Mouse (Mus musculus) liver, embryonic 15.5 days (tissue): ENCODE results near the gene Nr3c2. TPM values are rescaled to one million over a fixed set of nuclear protein-coding genes. Genes with fewer than 3 reads are reported as not detected.

Experiments used
- ATAC-seq: fragments of 200-750 bp; cut with Nextera tagmentation; 2 replicates; pipeline ENCODE4 v1.8.0; 2017; ENCODE audit warnings: moderate number of reproducible peaks, mild to moderate bottlenecking, moderate library complexity; ENCODE audit not compliant: insufficient read depth
- H3K27ac ChIP-seq: fragments of 300-500 bp; sonication (generic); replicated peaks from 2 replicates; pipeline ENCODE4 v1.5.1; 2015; ENCODE audit warnings: mild to moderate bottlenecking, inconsistent platforms
- H3K27me3 ChIP-seq: fragments of 300-500 bp; sonication (generic); 2 replicates; pipeline ENCODE4 v1.6.1; 2015; ENCODE audit warnings: mild to moderate bottlenecking, inconsistent platforms
- H3K36me3 ChIP-seq: fragments of 300-500 bp; sonication (generic); replicated peaks from 2 replicates; pipeline ENCODE4 v1.6.1; 2015; ENCODE audit warnings: moderate library complexity, mild to moderate bottlenecking, inconsistent platforms
- H3K4me1 ChIP-seq: fragments of 300-500 bp; sonication (generic); replicated peaks from 2 replicates; pipeline ENCODE4 v1.6.1; 2015; ENCODE audit warnings: inconsistent platforms
- H3K4me2 ChIP-seq: fragments of 300-500 bp; sonication (generic); 2 replicates; pipeline ENCODE4 v1.6.1; 2015; ENCODE audit warnings: moderate library complexity, mild to moderate bottlenecking, inconsistent platforms
- H3K4me3 ChIP-seq: fragments of 300-500 bp; sonication (generic); replicated peaks from 2 replicates; pipeline ENCODE4 v1.5.1; 2015; ENCODE audit warnings: mild to moderate bottlenecking, inconsistent platforms
- H3K9ac ChIP-seq: fragments of 300-500 bp; sonication (generic); 2 replicates; pipeline ENCODE4 v1.6.1; 2015; ENCODE audit warnings: moderate library complexity, mild to moderate bottlenecking, inconsistent platforms
- H3K9me3 ChIP-seq: fragments of 300-500 bp; sonication (generic); replicated peaks from 2 replicates; pipeline ENCODE4 v1.6.1; 2016; ENCODE audit warnings: inconsistent platforms
- WGBS: fragments of 180-500 bp; shearing (Covaris S2); methylation state at CpG from one replicate; pipeline ENCODE4 v1.1.7; 2015; ENCODE audit warnings: mixed read lengths; ENCODE audit not compliant: insufficient replicate concordance; 5-methylcytosine and 5-hydroxymethylcytosine counted together
- polyA plus RNA-seq: library from polyadenylated mRNA; unstranded; fragments of >200 nt; fragmentation: Nextera tagmentation; extraction: Ambion mirVana; gene quantifications from 2 replicates; pipeline ENCODE4 v1.2.1, GENCODE M21; 2015

Gene Nr3c2
- polyA plus RNA-seq, 1 experiment from 2014 or later = 1.9 TPM

- H3K4me1 ChIP-seq = no peaks in the 10 kb centered on the region
- no peak overlapping the region for H3K9ac ChIP-seq
- H3K4me3 ChIP-seq = no peak overlapping the region
- H3K27ac ChIP-seq = no peak overlapping the region
- no peaks in the 10 kb centered on the region for H3K36me3 ChIP-seq
- H3K4me2 ChIP-seq = no peak overlapping the region
- WGBS = 79% methylated on average over 4 of the region's 4 CpGs
- ATAC-seq = no peak
- no peaks in the 10 kb centered on the region for H3K27me3 ChIP-seq
- H3K9me3 ChIP-seq = no peaks in the 10 kb centered on the region
Observed at GRCm38 (mm10) chr8:77278246-77278645, 379.0 kb downstream of the Nr3c2 start.

DNA sequence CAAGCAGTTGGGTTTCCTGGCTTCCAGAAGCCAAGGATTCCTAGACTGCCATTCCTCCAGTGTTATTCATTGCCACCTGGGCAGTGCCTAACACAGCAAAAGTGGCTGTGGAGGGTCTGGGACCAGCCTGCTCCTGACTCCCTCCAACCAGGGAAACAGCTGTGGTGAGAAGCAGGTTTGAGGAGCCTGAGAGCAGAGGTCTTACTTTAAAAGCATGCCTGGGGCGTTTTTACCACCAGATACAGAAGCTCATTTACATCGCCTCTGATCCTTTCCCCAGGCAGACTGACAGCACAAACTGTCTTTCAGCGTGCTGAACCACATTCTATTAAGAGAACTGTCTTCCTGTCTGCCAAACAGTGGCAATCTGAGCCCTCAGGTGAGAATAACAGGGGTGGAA lies 380.7 kb downstream of the Nr3c2 start:
- H3K4me1 ChIP-seq = no peaks in the 10 kb centered on the region
- no peaks in the 10 kb centered on the region for H3K27me3 ChIP-seq
- H3K36me3 ChIP-seq = no peaks in the 10 kb centered on the region
- no peak overlapping the region for H3K4me2 ChIP-seq
- 60% methylated on average over 3 of the region's 3 CpGs for WGBS
- H3K9me3 ChIP-seq = no peaks in the 10 kb centered on the region
- H3K27ac ChIP-seq = no peak overlapping the region
- ATAC-seq = no peak
- H3K9ac ChIP-seq = no peak overlapping the region
- no peak overlapping the region for H3K4me3 ChIP-seq

- H3K4me1 ChIP-seq = no peaks in the 10 kb centered on the region
Observed at GRCm38 (mm10) chr8:77282605-77283236, 383.5 kb downstream of the Nr3c2 start.

DNA sequence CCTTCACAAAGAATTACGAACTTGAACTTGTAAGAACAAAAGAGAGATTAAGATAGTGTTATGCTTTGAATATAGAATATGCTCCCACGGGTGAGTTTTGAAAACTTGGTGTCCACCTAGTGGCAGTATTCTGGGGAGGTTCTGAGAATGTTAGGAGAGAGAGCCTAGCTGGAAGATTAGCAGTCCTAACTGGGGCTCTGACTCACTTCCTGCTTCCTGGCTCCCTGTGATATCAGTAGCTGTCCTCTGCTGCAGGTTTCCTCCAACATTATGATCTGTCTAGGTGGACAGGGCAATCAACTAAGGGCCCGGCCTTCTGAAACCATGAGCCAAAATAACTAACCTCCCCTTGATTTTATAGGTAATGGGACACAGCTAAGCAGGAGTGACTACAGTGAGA lies 385.2 kb downstream of the Nr3c2 start:
- Histone ChIP-seq H3K4me2 (no peak overlapping the region), H3K36me3 (no peaks in the 10 kb centered on the region), H3K9ac (no peak overlapping the region), H3K9me3 (no peaks in the 10 kb centered on the region), H3K27me3 (no peaks in the 10 kb centered on the region), H3K27ac (no peak overlapping the region), H3K4me3 (no peak overlapping the region), H3K4me1 (no peaks in the 10 kb centered on the region)
- no peak for ATAC-seq
- WGBS = 54% methylated on average over 3 of the region's 3 CpGs

More at GRCm38 (mm10) chr8:77282605-77283236, 383.5 kb downstream of the Nr3c2 start:
- no peaks in the 10 kb centered on the region for H3K27me3 ChIP-seq
- H3K9me3 ChIP-seq = no peaks in the 10 kb centered on the region
- H3K27ac ChIP-seq = no peak overlapping the region
- no peaks in the 10 kb centered on the region for H3K36me3 ChIP-seq
- 42% methylated on average over 7 of the region's 7 CpGs for WGBS
- no peak overlapping the region for H3K4me2 ChIP-seq
- no peak overlapping the region for H3K4me3 ChIP-seq
- no peak for ATAC-seq
- H3K9ac ChIP-seq = no peak overlapping the region

- 63% methylated on average over 3 of the region's 3 CpGs for WGBS
- no peak overlapping the region for H3K27ac ChIP-seq
- H3K4me1 ChIP-seq = no peaks in the 10 kb centered on the region
- no peaks in the 10 kb centered on the region for H3K27me3 ChIP-seq
- H3K4me3 ChIP-seq = no peak overlapping the region
- H3K4me2 ChIP-seq = no peak overlapping the region
- H3K36me3 ChIP-seq = no peaks in the 10 kb centered on the region
- no peak for ATAC-seq
- H3K9me3 ChIP-seq = no peaks in the 10 kb centered on the region
- no peak overlapping the region for H3K9ac ChIP-seq
Observed at GRCm38 (mm10) chr8:77288065-77288464, 388.8 kb downstream of the Nr3c2 start.

DNA sequence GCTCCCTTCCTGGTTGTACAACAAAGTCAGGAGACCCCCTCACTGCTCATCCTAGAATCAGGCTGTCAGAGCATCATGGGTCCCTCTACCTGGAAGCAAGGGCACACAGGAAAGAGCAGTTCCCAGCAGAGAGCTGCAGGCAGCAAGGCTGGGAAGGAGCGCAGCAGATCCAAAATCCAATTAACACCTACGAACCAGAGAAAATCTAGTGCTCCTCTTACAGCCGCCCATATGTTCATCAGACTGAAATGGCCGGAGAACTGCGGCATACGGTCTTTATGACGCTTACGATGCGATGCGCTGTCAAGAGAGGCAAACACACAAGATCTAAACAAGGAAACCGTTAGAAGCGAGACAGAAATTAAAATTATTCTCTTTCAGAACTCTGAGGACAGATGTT lies 389.2 kb downstream of the Nr3c2 start:
- no peaks in the 10 kb centered on the region for H3K27me3 ChIP-seq
- no peak overlapping the region for H3K4me3 ChIP-seq
- H3K9me3 ChIP-seq = no peaks in the 10 kb centered on the region
- no peaks in the 10 kb centered on the region for H3K4me1 ChIP-seq
- no peak for ATAC-seq
- H3K9ac ChIP-seq = no peak overlapping the region
- no peaks in the 10 kb centered on the region for H3K36me3 ChIP-seq
- WGBS = 85% methylated on average over 12 of the region's 12 CpGs
- no peak overlapping the region for H3K4me2 ChIP-seq
- no peak overlapping the region for H3K27ac ChIP-seq

GRCm38 (mm10) chr8:77292120-77292519 lies 392.9 kb downstream of the Nr3c2 start:
- H3K4me1 ChIP-seq = no peaks in the 10 kb centered on the region
- no peak overlapping the region for H3K9ac ChIP-seq
- no peaks in the 10 kb centered on the region for H3K9me3 ChIP-seq
- no peaks in the 10 kb centered on the region for H3K27me3 ChIP-seq
- H3K36me3 ChIP-seq = 0 out of 2 replicates have a peak, but pooled peaks cover under 1% of the 10 kb centered on the region
- no peak for ATAC-seq
- H3K4me2 ChIP-seq = no peak overlapping the region
- H3K4me3 ChIP-seq = no peak overlapping the region
- 67% methylated on average over 4 of the region's 4 CpGs for WGBS
- H3K27ac ChIP-seq = no peak overlapping the region

DNA sequence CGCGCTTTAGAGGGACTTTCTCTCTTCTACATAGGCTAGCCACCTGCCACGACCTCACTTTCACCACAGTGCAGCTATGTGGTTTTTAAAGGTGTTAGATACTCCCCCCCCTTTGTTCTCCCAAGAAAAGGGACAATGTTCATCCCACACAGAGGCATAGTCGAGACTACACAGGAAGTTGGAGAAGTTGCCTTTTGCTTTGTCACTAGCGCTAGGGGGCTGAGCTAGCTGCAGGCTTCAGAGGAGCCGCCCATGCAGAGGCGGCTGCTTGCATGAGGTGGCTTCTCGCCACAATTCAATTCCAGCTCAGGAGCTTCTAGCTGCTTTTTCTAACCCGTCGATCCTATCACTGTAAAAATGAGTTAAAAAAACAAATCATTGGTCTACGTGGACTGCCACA lies 393.4 kb downstream of the Nr3c2 start:
- 0 out of 2 replicates have a peak, but pooled peaks cover 3% of the 10 kb centered on the region for H3K36me3 ChIP-seq
- no peak overlapping the region for H3K4me2 ChIP-seq
- no peak for ATAC-seq
- H3K4me1 ChIP-seq = no peaks in the 10 kb centered on the region
- H3K9ac ChIP-seq = no peak overlapping the region
- WGBS = 70% methylated on average over 11 of the region's 11 CpGs
- H3K4me3 ChIP-seq = no peak overlapping the region
- no peak overlapping the region for H3K27ac ChIP-seq
- no peaks in the 10 kb centered on the region for H3K9me3 ChIP-seq
- H3K27me3 ChIP-seq = no peaks in the 10 kb centered on the region

DNA sequence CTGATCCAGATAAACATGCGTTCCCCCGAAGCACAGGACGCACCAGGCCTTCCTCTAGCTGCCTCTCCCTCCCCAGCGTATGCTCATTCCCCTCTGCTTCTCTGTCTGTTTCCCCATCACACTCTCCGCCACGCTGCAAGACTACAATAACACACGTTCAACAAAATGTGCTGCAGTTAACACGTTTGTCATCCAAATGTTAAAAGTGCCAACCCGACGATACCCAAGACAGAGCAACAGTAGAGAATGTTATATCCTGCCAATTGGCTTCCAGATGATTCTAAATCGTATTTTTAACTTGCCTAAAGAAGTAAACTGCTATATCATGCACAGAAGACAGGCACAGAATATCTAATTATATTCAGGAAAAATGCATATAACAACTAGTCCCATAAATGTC lies 395.4 kb downstream of the Nr3c2 start:
- WGBS = 75% methylated on average over 11 of the region's 11 CpGs
- no peak overlapping the region for H3K27ac ChIP-seq
- H3K4me3 ChIP-seq = no peak overlapping the region
- no peak overlapping the region for H3K9ac ChIP-seq
- H3K9me3 ChIP-seq = no peaks in the 10 kb centered on the region
- H3K27me3 ChIP-seq = no peaks in the 10 kb centered on the region
- no peaks in the 10 kb centered on the region for H3K4me1 ChIP-seq
- no peak overlapping the region for H3K4me2 ChIP-seq
- H3K36me3 ChIP-seq = 0 out of 2 replicates have a peak, but pooled peaks cover 3% of the 10 kb centered on the region
- ATAC-seq = no peak
